ENCODE assay signal across 9 mouse cellular contexts in the genomic region with DNA sequence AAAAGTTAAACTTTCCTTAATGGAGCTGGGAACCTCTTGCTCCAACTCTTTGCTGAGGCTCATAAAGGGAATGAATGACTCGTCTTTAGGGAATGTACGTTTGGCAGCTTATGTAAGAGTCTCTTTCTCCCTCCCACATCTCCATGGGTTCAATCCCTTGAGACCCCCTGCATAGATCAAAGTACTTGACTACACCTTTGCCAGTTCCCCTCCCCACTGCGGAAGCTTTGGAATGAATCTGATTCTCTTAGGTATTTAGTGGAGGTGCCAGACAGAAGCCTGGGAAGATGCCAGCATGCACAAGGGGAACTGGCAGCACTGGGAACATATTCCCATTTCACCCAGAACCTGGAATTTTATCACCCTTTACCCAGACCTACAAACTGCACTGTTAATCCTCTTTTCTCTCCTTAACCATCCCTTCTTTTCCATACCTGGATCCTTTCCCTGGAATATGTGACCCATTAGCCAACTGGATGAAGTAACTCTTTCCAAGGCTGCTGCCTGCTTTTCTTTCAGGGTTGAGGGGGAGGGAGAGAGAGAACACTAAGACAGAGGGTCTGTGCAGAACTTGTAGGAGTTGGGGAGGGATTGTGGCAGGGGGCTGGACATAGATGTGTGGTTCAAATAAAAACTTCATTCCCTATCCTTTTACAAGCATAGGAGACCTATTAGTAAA. TPM values are rescaled to one million over a fixed set of nuclear protein-coding genes. Genes with fewer than 3 reads are reported as not detected.
DNase-seq lines count a peak whose midpoint lies in the region; ATAC-seq lines count a peak whose summit lies in the region.
"Had no signal": no experiment of that assay in that cellular context is flagged by ENCODE, and none has a peak within 500 bp of the region (broad histone marks: within the 10 kb centered on the region; RNA-seq: fewer than 3 reads in every experiment).

No protein-coding gene starts in this region.

- H3K27ac ChIP-seq in forebrain, embryonic 16.5 days (ENCODE audit: low read length) = no peak overlapping the region

- H3K9ac ChIP-seq in forebrain, embryonic 16.5 days (replicated peaks; ENCODE audit: low read depth, low read length) = no peak overlapping the region

- H3K27me3 ChIP-seq in forebrain, embryonic 16.5 days (replicated peaks; ENCODE audit: control insufficient read depth, insufficient read depth, low read length) = no peaks in the 10 kb centered on the region
- H3K27me3 ChIP-seq: Patski had no signal

- peak; percentile 61 for ATAC-seq in forebrain, embryonic 16.5 days
- ATAC-seq in megakaryocyte progenitor cell, adult 5-6 weeks (replicated peaks; ENCODE audit: poor library complexity) = no peak
- ATAC-seq: inflammation-experienced regulatory T-cells, adult 6 months; Patski had no signal

- intact Hi-C loops in heart, postnatal 25 days (cut with DNase I) = loop anchor here (10.0 kb wide), 1 partner anchor 755 kb away; no protein-coding TSS in a partner anchor

- no peak overlapping the region for H3K4me2 ChIP-seq in forebrain, embryonic 16.5 days (ENCODE audit: low read length)

- peaks cover 18% of the 10 kb centered on the region for H3K4me1 ChIP-seq in forebrain, embryonic 16.5 days (replicated peaks; ENCODE audit: control insufficient read depth, insufficient read depth, low read length)

- 16% methylated on average over 3 of the region's 3 CpGs for WGBS in forebrain, embryonic 16.5 days

- no peaks in the 10 kb centered on the region for H3K36me3 ChIP-seq in forebrain, embryonic 16.5 days (ENCODE audit: control insufficient read depth, insufficient read depth)

- no peak overlapping the region for H3K4me3 ChIP-seq in forebrain, embryonic 16.5 days (replicated peaks; ENCODE audit: low read length)

- DNase-seq in heart, adult 18-20 months = peak; percentile 27 to 40
- no peak for DNase-seq in heart, postnatal 25 days (ENCODE audit: low spot score)
- DNase-seq in 3134 (ENCODE audit: extremely low read depth, insufficient read length, low spot score) = peak; percentile 26
- peak; percentile 84 for DNase-seq in Muller cell, postnatal 12 days (ENCODE audit: inconsistent ontology term)
- no peak for DNase-seq in left cerebral cortex, adult 9 months (ENCODE audit: low spot score in 2 of 2)

- no peaks in the 10 kb centered on the region for H3K9me3 ChIP-seq in forebrain, embryonic 16.5 days (ENCODE audit: control insufficient read depth, low read length)

RNA-seq across cellular contexts. Expression of gene Ttll5, which starts 35.2 kb away (rescaled TPM):
- total RNA-seq in heart, adult 18-20 months (2021) = 10 to 100 TPM; 13.2 to 15.8 TPM
- total RNA-seq in heart, postnatal 25 days (2021) = 10 to 100 TPM; 13.0 to 13.4 TPM
- polyA plus RNA-seq in forebrain, embryonic 16.5 days (2015; fragmentation: Nextera tagmentation; extraction: Ambion mirVana) = 15.0 and 15.9 TPM in 2 replicates
- 19.3 and 20.8 TPM in 2 replicates for total RNA-seq in megakaryocyte progenitor cell, adult 5-6 weeks (2015)
- 17.0 and 20.1 TPM in 2 replicates for total RNA-seq in megakaryocyte progenitor cell, adult 5-6 weeks (2017)

RNA-seq across cellular contexts. Expression of gene Erg28, which starts 35.3 kb away (rescaled TPM):
- total RNA-seq in heart, adult 18-20 months (2021) = 1 to 10 TPM; 4.7 to 8.0 TPM
- 1 to 10 TPM; 5.8 to 7.0 TPM for total RNA-seq in heart, postnatal 25 days (2021)
- polyA plus RNA-seq in forebrain, embryonic 16.5 days (2015; fragmentation: Nextera tagmentation; extraction: Ambion mirVana) = 106 TPM in 2 replicates
- 77.1 and 80.2 TPM in 2 replicates for total RNA-seq in megakaryocyte progenitor cell, adult 5-6 weeks (2015)
- total RNA-seq in megakaryocyte progenitor cell, adult 5-6 weeks (2017) = 76.9 and 93.4 TPM in 2 replicates

Comparison
In these comparisons a context has a peak if more than half of its experiments do, and no peak if none do; other contexts are left out.
1. DNase-seq: peak in heart, adult 18-20 months (2 of 2), 3134 (single experiment) and Muller cell, postnatal 12 days (single experiment); none in heart, postnatal 25 days (single experiment) and left cerebral cortex, adult 9 months (0 of 2).
2. RNA of gene Erg28, which starts 35.3 kb away (total RNA-seq): 76.9 to 93.4 TPM in megakaryocyte progenitor cell, adult 5-6 weeks; 4.7 to 8.0 TPM in heart, adult 18-20 months and 5.8 to 7.0 TPM in heart, postnatal 25 days; every median in the first group is over 4 times any median in the second.